Mouse (Mus musculus) ES-E14 (cell line): ENCODE measurements at regions not wholly inside any gene's neighbourhood (a gene's known extent, or its start where the extent isn't known, plus 50 kb on each side); places are given as distances from the start of the nearest gene placed in this dataset.

Experiments used
- DNase-seq: peaks from one replicate; pipeline ENCODE4 v3.0.0-alpha.2; 2013; ENCODE audit warnings: low read depth, low spot score
- H3K27ac ChIP-seq: 2 replicates; pipeline ENCODE4 v1.5.1; 2012; ENCODE audit warnings: low read depth, mild to moderate bottlenecking, low read length, moderate library complexity, mixed read lengths; ENCODE audit not compliant: poor library complexity, insufficient read depth, severe bottlenecking
- H3K36me3 ChIP-seq: 2 replicates; pipeline ENCODE4 v1.6.1; 2012; ENCODE audit warnings: mild to moderate bottlenecking, low read length, moderate library complexity, mixed read lengths; ENCODE audit not compliant: control insufficient read depth, poor library complexity, insufficient read depth, severe bottlenecking
- H3K4me1 ChIP-seq, 2 experiments: fragments of 150-350 bp in 1 of 2; sonication (generic) in 1 of 2; 2 replicates each; pipeline ENCODE4 v1.6.1; 2012; ENCODE audit warnings: low read length in 2 of 2, mild to moderate bottlenecking in 1 of 2, mixed read lengths in 1 of 2; ENCODE audit not compliant: control insufficient read depth in 2 of 2, insufficient read depth in 2 of 2, poor library complexity in 1 of 2
- H3K4me3 ChIP-seq, 2 experiments: fragments of 150-350 bp in 1 of 2; sonication (generic) in 1 of 2; 2 replicates each; pipeline ENCODE4 v1.5.1; 2012; ENCODE audit warnings: low read length in 2 of 2, low read depth in 1 of 2, mild to moderate bottlenecking in 1 of 2, mixed read lengths in 1 of 2; ENCODE audit not compliant: insufficient read depth in 1 of 2, poor library complexity in 1 of 2, severe bottlenecking in 1 of 2
- H3K9ac ChIP-seq: 2 replicates; pipeline ENCODE4 v1.6.1; 2012; ENCODE audit warnings: low read depth, mild to moderate bottlenecking, low read length, mixed read lengths; ENCODE audit not compliant: poor library complexity, insufficient read depth, severe bottlenecking
- H3K9me3 ChIP-seq: fragments of 150-350 bp; sonication (generic); 2 replicates; pipeline ENCODE4 v1.6.1; 2012; ENCODE audit warnings: low read depth, mild to moderate bottlenecking, low read length; ENCODE audit not compliant: control insufficient read depth, insufficient read depth
- CHD2 ChIP-seq: IDR thresholded peaks from 2 replicates; pipeline ENCODE4 v1.6.1; 2014; ENCODE audit warnings: mild to moderate bottlenecking, low read depth, low read length, inconsistent platforms
- HCFC1 ChIP-seq: IDR thresholded peaks from 2 replicates; pipeline ENCODE4 v1.6.1; 2012; ENCODE audit warnings: low read length, inconsistent platforms, borderline replicate concordance; ENCODE audit not compliant: insufficient read depth
- MAFK ChIP-seq: IDR thresholded peaks from 2 replicates; pipeline ENCODE4 v1.6.1; 2014; ENCODE audit warnings: mild to moderate bottlenecking, low read depth, low read length, inconsistent platforms; ENCODE audit not compliant: insufficient read depth
- ZC3H11A ChIP-seq: IDR thresholded peaks from 2 replicates; pipeline ENCODE4 v1.6.1; 2012; ENCODE audit warnings: low read depth, mild to moderate bottlenecking, inconsistent platforms, low read length, borderline replicate concordance
- ZNF384 ChIP-seq: IDR thresholded peaks from 2 replicates; pipeline ENCODE4 v1.6.1; 2012; ENCODE audit warnings: low read depth, low read length, inconsistent platforms
- in situ Hi-C, 2 experiments: fragments of 600-800 bp; cut with MboI; formaldehyde crosslinking; loops; one replicate each; pipeline ENCODE4 v1.15.1; 2025; ENCODE audit warnings: low sequenced_read_pairs in 2 of 2, inconsistent platforms in 1 of 2; ENCODE audit not compliant: unreplicated experiment in 2 of 2

GRCm38 (mm10) chr8:26903289-26903688, 73.8 kb upstream of the Zfp703 start:
- no peaks in the 10 kb centered on the region for H3K36me3 ChIP-seq
- DNase-seq: no peak

GRCm38 (mm10) chr8:26906257-26906656, 70.9 kb upstream of the Zfp703 start:
- no peak for TF ChIP-seq HCFC1
- no peak for TF ChIP-seq ZC3H11A
- no peak for TF ChIP-seq ZNF384
- no peak for TF ChIP-seq CHD2
- no peaks in the 10 kb centered on the region for H3K4me1 ChIP-seq
- H3K4me3 ChIP-seq: no peak overlapping the region
- no peaks in the 10 kb centered on the region for H3K36me3 ChIP-seq
- no peak overlapping the region for H3K9ac ChIP-seq
- in situ Hi-C loops: no loop called here
- DNase-seq: no peak
- H3K27ac ChIP-seq: no peak overlapping the region
- no peaks in the 10 kb centered on the region for H3K9me3 ChIP-seq

More at GRCm38 (mm10) chr8:26903289-26903688, 73.8 kb upstream of the Zfp703 start:
- no peak overlapping the region for H3K4me3 ChIP-seq
- no peaks in the 10 kb centered on the region for H3K4me1 ChIP-seq
- H3K9ac ChIP-seq: no peak overlapping the region
- no peak overlapping the region for H3K27ac ChIP-seq
- in situ Hi-C loops: no loop called here
- H3K9me3 ChIP-seq: no peaks in the 10 kb centered on the region
- TF ChIP-seq HCFC1 (no peak), ZC3H11A (no peak), ZNF384 (no peak), CHD2 (no peak)

GRCm38 (mm10) chr8:26907347-26908170, 69.6 kb upstream of the Zfp703 start:
- DNase-seq: no peak
- TF ChIP-seq ZC3H11A (no peak), MAFK (no peak), CHD2 (no peak), ZNF384 (no peak)
- in situ Hi-C loops: no loop called here

GRCm38 (mm10) chr8:26910186-26910585, 66.9 kb upstream of the Zfp703 start:
- no peaks in the 10 kb centered on the region for H3K9me3 ChIP-seq
- H3K4me3 ChIP-seq: no peak overlapping the region
- no peaks in the 10 kb centered on the region for H3K4me1 ChIP-seq
- H3K27ac ChIP-seq: no peak overlapping the region
- H3K36me3 ChIP-seq: no peaks in the 10 kb centered on the region
- DNase-seq: no peak
- no peak for TF ChIP-seq MAFK
- TF ChIP-seq HCFC1: no peak
- no peak for TF ChIP-seq CHD2
- TF ChIP-seq ZC3H11A: no peak
- no peak for TF ChIP-seq ZNF384
- no peak overlapping the region for H3K9ac ChIP-seq
- in situ Hi-C loops: no loop called here

More at GRCm38 (mm10) chr8:26907347-26908170, 69.6 kb upstream of the Zfp703 start:
- H3K9me3 ChIP-seq: no peaks in the 10 kb centered on the region
- H3K27ac ChIP-seq: no peak overlapping the region
- H3K4me1 ChIP-seq: no peaks in the 10 kb centered on the region
- no peak overlapping the region for H3K9ac ChIP-seq
- no peak overlapping the region for H3K4me3 ChIP-seq
- H3K36me3 ChIP-seq: no peaks in the 10 kb centered on the region
